Mouse (Mus musculus) heart, adult 18-20 months (tissue): ENCODE measurements at regions not wholly inside any gene's neighbourhood (a gene's known extent, or its start where the extent isn't known, plus 50 kb on each side); places are given as distances from the start of the nearest gene placed in this dataset.

Experiments
- DNase-seq, 2 experiments: peaks; one replicate each; pipeline ENCODE4 v3.0.0; 2021 to 2022; ENCODE audit warnings: mixed read lengths in 1 of 2

- DNase-seq, result no peak
Observed at GRCm38 (mm10) chr4:69739833-69740510, 670.3 kb downstream of the Cdk5rap2 start.
